Mouse (Mus musculus): ENCODE data around the gene Unc119. TPM values are rescaled to one million over a fixed set of nuclear protein-coding genes. Genes with fewer than 3 reads are reported as not detected.

Unc119 gene
- total RNA-seq, 2 experiments from 2014 or later = 4.2 to 4.6 TPM

GRCm38 (mm10) chr11:78337040-78337439, 6.2 kb upstream of the Unc119 start:
- intact Hi-C loops (cut with DNase I) = no loop called here
- no peak for DNase-seq (ENCODE audit: low spot score)

DNA sequence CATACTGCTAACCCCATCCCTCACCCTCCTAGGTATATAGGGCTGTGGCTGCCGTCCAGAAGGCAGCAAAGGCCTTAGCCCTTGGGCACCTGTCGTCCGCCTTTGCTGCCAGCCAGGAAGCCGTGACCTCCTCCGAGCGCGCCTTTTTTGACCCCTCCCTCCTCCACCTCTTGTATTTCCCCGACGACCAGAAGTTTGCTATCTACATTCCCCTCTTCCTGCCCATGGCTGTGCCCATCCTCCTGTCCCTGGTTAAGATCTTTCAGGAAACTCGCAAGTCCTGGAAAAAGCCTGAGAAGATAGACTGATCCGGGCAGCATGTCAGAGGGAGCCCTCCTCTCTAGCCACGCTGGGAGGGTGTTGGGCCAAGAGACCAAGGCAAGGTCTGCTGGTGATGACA, 1.6 kb upstream of the Unc119 start:
- intact Hi-C loops (cut with DNase I) = no loop called here
- no peak for DNase-seq (ENCODE audit: low spot score)

- intact Hi-C loops (cut with DNase I) = no loop called here
- no peak for DNase-seq (ENCODE audit: low spot score)
Measured at GRCm38 (mm10) chr11:78344328-78344889, 1.1 kb downstream of the Unc119 start.

- peak; percentile 57 for DNase-seq (ENCODE audit: low spot score)
- intact Hi-C loops (cut with DNase I) = no loop called here
Measured at GRCm38 (mm10) chr11:78344890-78345715, 1.8 kb downstream of the Unc119 start.

DNA sequence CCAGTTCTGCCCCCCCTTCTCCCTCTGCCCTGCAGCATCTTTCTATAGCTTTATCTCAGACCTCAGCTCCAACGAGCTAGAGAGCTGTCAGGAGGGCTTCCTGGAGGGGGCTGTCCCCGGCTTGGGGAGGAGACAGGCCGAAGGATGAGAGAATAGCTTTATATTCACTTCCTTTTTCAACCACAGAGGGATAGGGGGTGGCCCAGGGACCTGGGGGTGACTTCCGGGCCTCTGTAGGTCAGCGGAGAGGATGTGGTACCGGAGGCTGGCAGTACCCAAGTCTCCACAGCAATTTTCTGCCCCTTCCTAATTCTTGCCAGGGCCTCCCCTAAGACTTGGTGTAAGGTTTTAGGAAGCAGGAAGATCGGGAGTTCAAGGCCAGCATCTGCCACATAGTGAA, 2.5 kb downstream of the Unc119 start:
- intact Hi-C loops (cut with DNase I) = no loop called here
- DNase-seq (ENCODE audit: low spot score) = no peak

DNA sequence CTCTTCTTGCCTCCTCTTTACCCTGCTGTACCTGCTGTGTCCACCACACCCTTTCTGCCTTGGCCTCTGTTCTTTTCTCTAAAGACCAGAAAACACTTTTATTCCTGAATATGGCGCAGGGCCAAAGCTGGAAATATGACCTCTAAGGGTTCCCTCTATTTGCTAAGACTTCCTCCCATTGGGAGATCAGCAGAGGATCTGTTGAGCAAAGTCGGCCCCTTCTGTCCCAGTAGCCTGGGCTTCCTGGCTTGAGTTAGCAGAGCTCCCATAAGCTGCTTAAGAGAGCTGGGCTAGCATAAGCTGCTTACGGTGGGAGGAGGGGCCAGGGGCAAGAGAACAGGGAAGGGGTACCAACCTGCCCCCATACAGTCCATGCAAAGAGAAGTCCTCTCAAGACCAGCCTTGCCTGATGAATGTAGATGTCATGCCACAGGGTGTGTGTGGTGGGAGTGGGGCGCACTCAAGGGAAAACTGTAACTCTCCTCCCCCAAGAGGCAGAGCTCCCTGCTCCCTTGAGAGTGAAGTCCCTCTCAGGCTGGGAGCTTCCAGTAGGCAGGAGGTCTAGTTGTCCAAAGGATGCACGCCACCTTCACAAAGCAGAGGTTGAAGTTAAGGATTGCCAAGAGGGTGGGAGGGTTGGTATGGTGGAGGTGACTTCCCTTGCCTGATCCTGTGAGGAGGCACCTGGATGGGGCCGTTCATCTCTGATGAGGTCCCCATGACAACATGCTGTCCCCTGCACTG, 3.2 kb downstream of the Unc119 start:
- DNase-seq (ENCODE audit: low spot score) = no peak
- intact Hi-C loops (cut with DNase I) = no loop called here

GRCm38 (mm10) chr11:78347070-78347754, 3.9 kb downstream of the Unc119 start:
- intact Hi-C loops (cut with DNase I) = no loop called here
- DNase-seq (ENCODE audit: low spot score) = no peak

DNA sequence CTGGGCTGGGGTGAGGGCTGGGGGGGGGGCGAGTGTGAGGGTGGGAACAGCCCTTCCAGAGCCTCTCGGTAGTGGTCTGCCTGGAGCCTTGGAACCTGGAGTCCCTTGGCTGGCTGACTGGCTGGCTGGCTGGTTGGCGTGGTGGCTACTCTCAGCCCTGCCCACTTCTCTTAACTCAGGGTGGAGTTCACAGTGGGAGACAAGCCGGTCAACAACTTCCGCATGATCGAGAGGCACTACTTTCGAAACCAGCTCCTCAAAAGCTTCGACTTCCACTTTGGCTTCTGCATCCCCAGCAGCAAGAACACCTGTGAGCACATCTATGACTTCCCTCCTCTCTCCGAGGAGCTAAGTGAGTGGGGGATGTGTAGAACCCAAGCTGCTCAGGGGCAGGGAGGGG, 4.6 kb downstream of the Unc119 start:
- intact Hi-C loops (cut with DNase I) = loop anchor here (2.0 kb wide), 1 partner anchor 81 kb away; no protein-coding TSS in a partner anchor
- no peak for DNase-seq (ENCODE audit: low spot score)

- intact Hi-C loops (cut with DNase I) = loop anchor here (2.0 kb wide), 1 partner anchor 82 kb away; no protein-coding TSS in a partner anchor
- DNase-seq (ENCODE audit: low spot score) = no peak
Measured at GRCm38 (mm10) chr11:78348474-78348873, 5.2 kb downstream of the Unc119 start.

- intact Hi-C loops (cut with DNase I) = loop anchor here (2.0 kb wide), 1 partner anchor 83 kb away; no protein-coding TSS in a partner anchor
- no peak for DNase-seq (ENCODE audit: low spot score)
Measured at GRCm38 (mm10) chr11:78349441-78350358, 6.4 kb downstream of the Unc119 start.

- DNase-seq (ENCODE audit: low spot score) = no peak
- intact Hi-C loops (cut with DNase I) = no loop called here
Measured at GRCm38 (mm10) chr11:78353081-78353480, 9.8 kb downstream of the Unc119 start.

GRCm38 (mm10) chr11:78354905-78355304, 11.6 kb downstream of the Unc119 start:
- intact Hi-C loops (cut with DNase I) = no loop called here
- no peak for DNase-seq (ENCODE audit: low spot score)

DNA sequence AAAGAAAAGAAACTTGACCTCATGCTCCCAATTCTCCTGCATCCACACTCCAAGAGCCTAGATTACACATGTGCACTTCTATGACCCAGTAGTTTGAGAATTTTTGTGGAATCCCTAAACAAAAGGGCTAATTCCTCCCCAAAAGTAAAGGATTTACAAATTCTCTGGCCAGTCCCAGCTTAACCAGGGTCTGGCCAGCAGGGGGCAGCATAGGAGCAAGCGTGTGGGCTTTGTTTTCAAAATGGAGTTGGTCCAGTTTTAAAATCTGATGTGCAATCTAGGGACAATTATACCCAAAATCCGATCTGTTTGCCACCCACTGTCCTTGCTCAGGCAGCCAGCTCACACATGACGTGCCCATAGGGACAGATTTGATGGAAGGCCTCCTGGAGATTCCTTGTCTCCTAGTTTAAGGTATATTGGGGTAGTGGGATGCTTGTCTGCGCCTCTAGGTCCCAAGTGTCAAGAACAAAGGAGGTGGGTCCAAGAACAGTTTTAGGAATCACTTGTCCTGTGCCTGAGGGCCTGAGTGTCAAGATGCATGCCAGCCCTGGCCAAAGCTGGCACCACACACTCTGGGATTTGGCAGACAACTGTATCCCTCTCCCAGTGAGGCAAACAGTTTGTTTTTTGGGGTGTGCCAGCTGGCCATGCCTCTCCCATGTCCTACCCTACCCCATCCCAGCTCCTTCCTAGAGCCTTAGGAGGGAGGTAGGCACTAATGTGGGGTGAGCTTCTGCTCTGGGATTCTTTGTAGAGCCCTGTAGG, 12.4 kb downstream of the Unc119 start:
- no peak for DNase-seq (ENCODE audit: low spot score)
- intact Hi-C loops (cut with DNase I) = no loop called here

DNA sequence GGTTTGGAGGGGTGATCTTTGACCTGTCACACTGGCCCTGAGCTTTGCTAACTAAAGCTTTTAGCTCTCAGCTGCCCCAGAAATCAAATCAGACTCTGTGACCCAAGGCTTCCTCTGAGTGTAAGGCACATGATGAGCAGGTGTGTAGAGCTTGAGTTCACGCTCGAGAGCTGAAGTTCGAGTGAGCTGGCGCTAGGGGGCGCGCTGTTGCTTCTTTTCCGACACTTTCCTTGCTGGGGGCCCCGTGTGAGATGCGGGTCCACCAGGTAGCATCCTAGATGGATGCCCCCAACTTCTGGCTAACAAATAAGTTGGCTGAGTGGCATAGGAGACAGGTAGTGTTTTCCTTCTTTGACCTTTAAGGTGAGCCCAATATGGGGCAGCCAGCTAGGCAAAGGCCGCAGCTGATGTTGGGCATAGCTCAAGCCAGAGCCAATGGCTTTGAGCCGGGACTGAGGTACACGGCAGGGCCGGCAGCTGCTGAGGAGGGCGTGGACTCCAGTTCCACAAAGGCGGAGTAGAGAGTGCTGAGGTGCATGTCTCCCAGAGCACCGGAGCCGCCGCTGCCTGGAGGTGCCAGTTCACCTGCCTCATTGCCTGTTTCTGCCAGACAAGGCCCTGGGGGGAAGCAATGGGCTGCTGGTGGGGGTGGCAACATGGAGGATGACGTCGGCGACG, 15.2 kb downstream of the Unc119 start:
- no peak for DNase-seq (ENCODE audit: low spot score)
- intact Hi-C loops (cut with DNase I) = no loop called here

DNA sequence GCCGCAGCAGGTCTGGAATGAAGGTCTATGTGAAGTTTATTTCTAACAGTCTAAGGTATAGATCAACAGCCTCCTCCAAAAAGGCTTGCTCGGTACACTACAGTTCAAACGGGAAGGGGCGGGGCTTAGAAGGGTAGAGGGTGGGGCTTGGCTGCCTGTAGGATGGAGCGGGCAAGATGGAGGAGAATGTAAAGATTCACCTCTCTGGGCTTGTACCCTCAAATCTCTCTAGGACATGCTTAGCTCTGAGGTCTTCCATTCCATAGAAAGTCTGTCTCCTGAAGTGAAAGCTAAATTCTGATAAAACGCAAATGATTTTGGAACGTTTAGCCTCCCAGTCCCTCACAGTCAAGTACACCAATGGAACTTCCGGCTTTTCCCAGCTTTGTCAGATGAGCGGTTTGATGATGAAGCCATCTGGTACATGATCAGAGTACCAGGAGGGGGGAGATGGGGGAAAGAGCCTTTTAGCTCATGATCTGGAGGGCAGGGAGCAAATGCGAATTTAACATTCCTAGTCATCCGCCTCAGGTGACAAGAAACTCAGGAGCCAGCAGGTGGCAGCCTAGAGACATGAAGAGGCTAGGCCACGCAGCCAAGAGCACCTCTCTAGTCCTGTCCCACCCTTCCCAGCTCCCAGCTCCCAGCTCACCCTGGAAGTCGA, 17.0 kb downstream of the Unc119 start:
- no peak for DNase-seq (ENCODE audit: low spot score)
- intact Hi-C loops (cut with DNase I) = loop anchor here (1.0 to 5.0 kb wide), 2 partner anchors 39 to 92 kb away; no protein-coding TSS in a partner anchor

GRCm38 (mm10) chr11:78360789-78361131, 17.5 kb downstream of the Unc119 start:
- intact Hi-C loops (cut with DNase I) = loop anchor here (1.0 to 5.0 kb wide), 2 partner anchors 39 to 92 kb away; no protein-coding TSS in a partner anchor
- DNase-seq (ENCODE audit: low spot score) = no peak

GRCm38 (mm10) chr11:78363309-78364007, 20.2 kb downstream of the Unc119 start:
- no peak for DNase-seq (ENCODE audit: low spot score)
- intact Hi-C loops (cut with DNase I) = loop anchor here (5.0 kb wide), 1 partner anchor 89 kb away; no protein-coding TSS in a partner anchor
